Comparison of ENCODE assay signal across 9 mouse cellular contexts in genomic region chr2:160433252-160433651, GRCm38 (mm10).
DNase-seq lines count a peak whose midpoint lies in the region; ATAC-seq and TF ChIP-seq lines count a peak whose summit lies in the region.
"Had no signal": no experiment of that assay in that cellular context is flagged by ENCODE, and none has a peak within 500 bp of the region (broad histone marks: within the 10 kb centered on the region; RNA-seq: fewer than 3 reads in every experiment).

No protein-coding gene starts in this region.

- 63% methylated on average over 10 of the region's 10 CpGs for WGBS in thymus, adult 2 months
- 51% methylated on average over 10 of the region's 10 CpGs for WGBS in heart, embryonic 12.5 days
- 77% methylated on average over 10 of the region's 10 CpGs for WGBS in liver, adult 2 months

- no peak overlapping the region for H3K4me2 ChIP-seq in heart, embryonic 12.5 days

- no peak overlapping the region for H3K9ac ChIP-seq in heart, embryonic 12.5 days
- H3K9ac ChIP-seq in liver, adult 2 months (ENCODE audit: low read depth, low read length), result no peak overlapping the region

- DNase-seq in thymus, postnatal 14 days, result peak; percentile 23
- no peak for DNase-seq in thymus, adult 2 months
- peak; percentile 56 for DNase-seq in embryo, embryonic 11 days
- peak; percentile 56 to 76 for DNase-seq in kidney, postnatal 36 days
- DNase-seq in liver, adult 2 months (ENCODE audit: extremely low read depth, low read depth, low spot score), result peak; percentile 8
- peak; percentile 81 to 88 for DNase-seq in right cerebral cortex, postnatal 36 days (ENCODE audit: low spot score in 2 of 2)

- H3K9me3 ChIP-seq in heart, embryonic 12.5 days (replicated peaks), result no peaks in the 10 kb centered on the region

- no peak for TF ChIP-seq CTCF in thymus, adult 2 months (IDR thresholded peaks at IDR 0.05; ENCODE audit: borderline replicate concordance, control insufficient read depth, extremely low read depth, insufficient read depth, low read length, poor library complexity)
- no peak for TF ChIP-seq CTCF in liver, adult 2 months (IDR thresholded peaks at IDR 0.05; ENCODE audit: low read depth, low read length)

- no peaks in the 10 kb centered on the region for H3K79me2 ChIP-seq in liver, adult 2 months (ENCODE audit: control insufficient read depth, insufficient read depth, low read length)

- H3K4me3 ChIP-seq in thymus, adult 2 months (ENCODE audit: control insufficient read depth, insufficient read depth, low read length), result no peak overlapping the region
- no peak overlapping the region for H3K4me3 ChIP-seq in heart, embryonic 12.5 days
- no peak overlapping the region for H3K4me3 ChIP-seq in liver, adult 2 months (ENCODE audit: insufficient read depth, low read depth, low read length)

- H3K27ac ChIP-seq in thymus, adult 2 months (ENCODE audit: control insufficient read depth, insufficient read depth, low read length), result no peak overlapping the region
- peak overlapping the region; percentile 68 for H3K27ac ChIP-seq in heart, embryonic 12.5 days (ENCODE audit: poor library complexity, severe bottlenecking)
- H3K27ac ChIP-seq in liver, adult 2 months (replicated peaks; ENCODE audit: insufficient read depth, low read depth, low read length), result 0 out of 2 replicates have a peak overlapping the region, but pooled peaks have one; percentile 51

- H3K4me1 ChIP-seq in thymus, adult 2 months (replicated peaks; ENCODE audit: control insufficient read depth, insufficient read depth, low read length), result peaks cover 19% of the 10 kb centered on the region
- H3K4me1 ChIP-seq in heart, embryonic 12.5 days (replicated peaks), result peaks cover 17% of the 10 kb centered on the region
- H3K4me1 ChIP-seq in liver, adult 2 months (ENCODE audit: control insufficient read depth, insufficient read depth, low read length), result no peaks in the 10 kb centered on the region

- no peaks in the 10 kb centered on the region for H3K27me3 ChIP-seq in thymus, adult 2 months (ENCODE audit: control insufficient read depth, insufficient read depth, low read length)
- H3K27me3 ChIP-seq in heart, embryonic 12.5 days (replicated peaks), result no peaks in the 10 kb centered on the region
- H3K27me3 ChIP-seq in liver, adult 2 months (ENCODE audit: control insufficient read depth, insufficient read depth, low read length), result no peaks in the 10 kb centered on the region

- TF ChIP-seq POLR2A in thymus, adult 2 months (IDR thresholded peaks at IDR 0.05; ENCODE audit: control insufficient read depth, extremely low read depth, insufficient read depth, low read length, poor library complexity), result no peak
- no peak for TF ChIP-seq POLR2A in liver, adult 2 months (IDR thresholded peaks at IDR 0.05; ENCODE audit: extremely low read depth, insufficient read depth, low read length)

- no peaks in the 10 kb centered on the region for H3K36me3 ChIP-seq in thymus, adult 2 months (ENCODE audit: control insufficient read depth, insufficient read depth, low read length)
- H3K36me3 ChIP-seq in heart, embryonic 12.5 days, result no peaks in the 10 kb centered on the region
- H3K36me3 ChIP-seq in liver, adult 2 months (ENCODE audit: control insufficient read depth, insufficient read depth, low read length), result no peaks in the 10 kb centered on the region
- H3K36me3 ChIP-seq: G1E had no signal

- ATAC-seq in heart, embryonic 12.5 days (ENCODE audit: insufficient number of reproducible peaks, low FRiP score), result peak; percentile 88
- no peak for ATAC-seq in inflammation-experienced regulatory T-cells, adult 6 months
